Mouse (Mus musculus): Measurements from ENCODE around the gene Ankrd55.

GRCm38 (mm10) chr13:112255862-112256261 is 32.4 kb upstream of the Ankrd55 start:
- TF ChIP-seq CTCF (conservative IDR thresholded peaks at IDR 0.05; ENCODE audit: insufficient read depth, insufficient read length, low read depth, low read length) (no peak), POLR2A (IDR thresholded peaks at IDR 0.05; ENCODE audit: low read depth, low read length) (no peak)
